Mouse (Mus musculus): ENCODE results near the gene Stk38. TPM values are rescaled to one million over a fixed set of nuclear protein-coding genes. Genes with fewer than 3 reads are reported as not detected.

The Stk38 gene
- polyA plus RNA-seq (2015; fragmentation: Nextera tagmentation; extraction: Ambion mirVana): 84.6 and 90.4 TPM in 2 replicates

DNA sequence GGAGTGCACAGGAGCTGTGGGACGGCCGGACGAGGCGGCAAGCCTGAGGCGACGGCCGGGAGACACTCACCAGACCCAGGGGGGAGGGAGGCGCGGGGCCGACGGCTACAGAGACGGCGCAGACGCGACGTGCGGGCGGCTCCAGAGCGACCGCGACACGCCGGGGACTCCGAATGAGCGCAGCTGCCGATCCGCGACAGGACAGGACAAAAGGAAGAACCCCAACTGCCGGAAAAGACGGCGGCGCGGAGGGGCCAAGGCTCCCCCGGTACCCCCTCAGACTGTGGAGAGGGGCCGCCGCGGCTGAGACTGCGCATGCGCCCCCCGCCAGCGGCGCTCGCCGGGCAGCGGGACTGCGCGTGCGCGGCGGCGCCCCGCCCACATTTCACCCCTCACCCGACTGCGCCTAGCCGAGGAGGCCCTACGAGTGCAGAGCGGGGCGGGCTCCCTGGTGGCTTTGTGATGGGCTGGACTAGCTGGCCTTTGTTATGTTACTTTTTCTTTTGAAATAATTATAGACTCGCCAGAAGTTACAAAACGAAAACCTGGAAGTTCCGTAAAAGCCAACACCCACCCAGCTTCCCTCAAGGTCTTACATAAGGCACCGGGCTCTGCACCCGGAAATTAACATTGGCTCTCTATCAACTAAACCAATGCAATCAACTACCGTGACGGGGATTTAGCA, at the start of gene Stk38:
Gene Stk38, minus strand, starts transcription at position 355 of the 685 bp plus-strand sequence.
- Histone ChIP-seq H3K27ac (ENCODE audit: low read length) (peak within 1 kb of the TSS; percentile 92), H3K9me3 (replicated peaks; ENCODE audit: control insufficient read depth, low read length) (no peaks in the 10 kb centered on the region), H3K4me2 (ENCODE audit: low read depth, low read length) (peak within 1 kb of the TSS; percentile 80), H3K4me1 (ENCODE audit: control insufficient read depth, insufficient read depth, low read length) (peaks cover 7% of the 10 kb centered on the region), H3K27me3 (ENCODE audit: control insufficient read depth, insufficient read depth, low read length) (no peaks in the 10 kb centered on the region), H3K9ac (ENCODE audit: low read length) (peak within 1 kb of the TSS; percentile 88), H3K4me3 (ENCODE audit: low read length) (peak within 1 kb of the TSS; percentile 76), H3K36me3 (ENCODE audit: control insufficient read depth, insufficient read depth) (no peaks in the 10 kb centered on the region)
- WGBS: under 1% methylated on average over 65 of the region's 65 CpGs
- ATAC-seq (replicated peaks; ENCODE audit: extremely low read depth, insufficient read depth, low FRiP score): peak; percentile 94

DNA sequence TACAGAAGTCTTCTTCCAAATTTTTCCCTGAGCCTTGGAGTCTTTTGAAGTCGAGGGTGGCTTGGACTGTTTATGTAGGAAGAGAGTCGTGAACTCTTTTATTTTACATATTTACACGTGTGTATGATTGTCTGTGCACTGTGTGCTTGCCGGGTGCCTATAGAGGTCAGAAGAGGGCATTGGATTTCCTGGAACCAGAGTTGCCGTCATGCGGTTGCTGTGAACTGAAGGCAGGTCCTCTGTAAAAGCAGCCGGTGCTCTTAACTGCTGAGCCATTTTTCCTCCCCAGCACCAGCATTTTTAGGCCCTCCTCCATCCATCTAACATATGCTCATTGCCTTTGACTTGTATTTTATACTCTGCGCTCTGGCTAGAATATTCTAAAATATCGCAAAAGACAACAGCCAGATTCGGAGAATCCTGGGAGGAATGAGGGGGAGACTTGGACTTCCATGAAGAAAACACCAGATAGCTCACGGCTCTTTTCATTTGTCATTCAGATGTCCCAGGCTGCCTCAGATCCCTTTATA, 49.6 kb upstream of the Stk38 start:
- no peak for ATAC-seq (replicated peaks; ENCODE audit: extremely low read depth, insufficient read depth, low FRiP score)
- no peaks in the 10 kb centered on the region for H3K9me3 ChIP-seq (replicated peaks; ENCODE audit: control insufficient read depth, low read length)
- H3K4me1 ChIP-seq (ENCODE audit: control insufficient read depth, insufficient read depth, low read length): peaks cover 37% of the 10 kb centered on the region
- H3K9ac ChIP-seq (ENCODE audit: low read length): no peak overlapping the region
- no peaks in the 10 kb centered on the region for H3K27me3 ChIP-seq (ENCODE audit: control insufficient read depth, insufficient read depth, low read length)
- H3K4me3 ChIP-seq (ENCODE audit: low read length): no peak overlapping the region
- H3K36me3 ChIP-seq (ENCODE audit: control insufficient read depth, insufficient read depth): no peaks in the 10 kb centered on the region
- H3K27ac ChIP-seq (ENCODE audit: low read length): no peak overlapping the region
- H3K4me2 ChIP-seq (ENCODE audit: low read depth, low read length): no peak overlapping the region
- 79% methylated on average over 11 of the region's 11 CpGs for WGBS

DNA sequence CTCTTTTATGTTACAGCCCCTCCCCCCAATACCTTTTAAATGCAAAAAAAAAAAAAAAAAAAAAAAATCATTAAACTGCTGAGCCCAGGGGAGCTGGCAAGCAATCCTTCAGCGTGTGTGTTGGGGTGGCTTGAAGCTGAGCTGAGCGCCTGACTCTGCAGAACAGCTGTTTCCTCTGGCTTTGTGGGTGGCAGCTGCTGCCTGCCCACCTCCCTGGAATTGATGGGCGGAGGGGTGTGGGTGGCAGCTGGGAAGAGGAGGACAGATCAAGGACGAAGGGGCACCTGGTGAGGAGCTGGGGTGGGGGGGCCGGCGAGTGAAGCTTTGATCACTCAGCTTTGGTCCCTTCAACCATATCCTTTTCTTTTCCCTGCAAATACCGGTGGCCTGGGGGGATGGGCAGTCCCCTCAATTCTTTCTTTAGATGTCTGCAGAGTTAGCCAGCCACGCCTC, 48.9 kb upstream of the Stk38 start:
- 0 out of 2 replicates have a peak, but pooled peaks have one; percentile 19 for ATAC-seq (replicated peaks; ENCODE audit: extremely low read depth, insufficient read depth, low FRiP score)
- H3K27ac ChIP-seq (ENCODE audit: low read length): no peak overlapping the region
- H3K4me2 ChIP-seq (ENCODE audit: low read depth, low read length): peak overlapping the region; percentile 30
- H3K36me3 ChIP-seq (ENCODE audit: control insufficient read depth, insufficient read depth): no peaks in the 10 kb centered on the region
- 22% methylated on average over 8 of the region's 8 CpGs for whole genome bisulfite sequencing
- no peak overlapping the region for H3K4me3 ChIP-seq (ENCODE audit: low read length)
- H3K9me3 ChIP-seq (replicated peaks; ENCODE audit: control insufficient read depth, low read length): no peaks in the 10 kb centered on the region
- H3K27me3 ChIP-seq (ENCODE audit: control insufficient read depth, insufficient read depth, low read length): no peaks in the 10 kb centered on the region
- H3K9ac ChIP-seq (ENCODE audit: low read length): peak overlapping the region; percentile 53
- H3K4me1 ChIP-seq (ENCODE audit: control insufficient read depth, insufficient read depth, low read length): peaks cover 31% of the 10 kb centered on the region

DNA sequence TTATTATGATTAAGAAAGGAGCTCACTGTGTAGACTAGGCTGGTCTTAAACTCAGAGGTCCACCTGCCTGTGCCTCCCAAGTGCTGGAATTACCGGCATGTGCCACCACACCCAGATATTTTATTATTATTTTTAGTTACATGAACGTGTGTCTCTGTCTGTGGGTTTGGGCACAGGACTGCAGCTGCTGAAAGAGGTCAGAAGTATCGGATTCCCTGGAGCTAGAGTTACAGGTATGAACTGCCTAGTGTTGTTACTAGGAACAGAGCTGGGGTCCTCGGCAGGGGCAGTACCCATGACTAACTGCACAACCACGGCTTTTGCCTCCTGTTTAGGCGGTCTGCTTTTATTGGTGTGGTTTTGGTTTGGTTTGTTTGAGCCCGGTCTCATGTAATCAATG, 48.4 kb upstream of the Stk38 start:
- peak overlapping the region; percentile 16 for H3K9ac ChIP-seq (ENCODE audit: low read length)
- peaks cover 27% of the 10 kb centered on the region for H3K4me1 ChIP-seq (ENCODE audit: control insufficient read depth, insufficient read depth, low read length)
- no peak overlapping the region for H3K27ac ChIP-seq (ENCODE audit: low read length)
- no peak overlapping the region for H3K4me3 ChIP-seq (ENCODE audit: low read length)
- ATAC-seq (replicated peaks; ENCODE audit: extremely low read depth, insufficient read depth, low FRiP score): 0 out of 2 replicates have a peak, but pooled peaks have one; percentile 17
- no peaks in the 10 kb centered on the region for H3K9me3 ChIP-seq (replicated peaks; ENCODE audit: control insufficient read depth, low read length)
- no peaks in the 10 kb centered on the region for H3K36me3 ChIP-seq (ENCODE audit: control insufficient read depth, insufficient read depth)
- 34% methylated on average over 7 of the region's 7 CpGs for WGBS
- no peaks in the 10 kb centered on the region for H3K27me3 ChIP-seq (ENCODE audit: control insufficient read depth, insufficient read depth, low read length)
- H3K4me2 ChIP-seq (ENCODE audit: low read depth, low read length): peak overlapping the region; percentile 30

DNA sequence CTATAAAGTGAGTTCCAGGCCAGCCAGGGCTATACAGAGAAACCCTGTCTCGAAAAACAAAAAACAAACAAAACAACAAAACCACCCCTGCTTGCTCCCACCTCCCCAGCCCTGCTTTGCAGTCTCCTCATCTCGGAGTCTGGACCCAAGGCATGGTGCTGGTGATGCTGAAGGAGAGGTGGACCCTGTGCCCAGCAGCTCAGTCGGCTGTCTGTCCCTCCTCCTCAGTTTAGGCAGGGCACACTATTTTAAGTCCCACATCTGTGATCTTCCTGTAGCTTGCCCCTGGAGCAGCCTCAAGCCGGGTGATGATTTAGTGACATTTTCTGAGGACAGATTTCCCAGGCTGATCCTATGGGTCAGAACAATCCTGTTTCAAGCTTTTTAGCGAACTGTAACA, 47.8 kb upstream of the Stk38 start:
- H3K27ac ChIP-seq (ENCODE audit: low read length): peak overlapping the region; percentile 24; the same call in 1 of the 2 replicates
- no peaks in the 10 kb centered on the region for H3K27me3 ChIP-seq (ENCODE audit: control insufficient read depth, insufficient read depth, low read length)
- H3K9me3 ChIP-seq (replicated peaks; ENCODE audit: control insufficient read depth, low read length): no peaks in the 10 kb centered on the region
- no peak overlapping the region for H3K9ac ChIP-seq (ENCODE audit: low read length)
- WGBS: 69% methylated on average over 5 of the region's 5 CpGs
- no peak overlapping the region for H3K4me3 ChIP-seq (ENCODE audit: low read length)
- no peaks in the 10 kb centered on the region for H3K36me3 ChIP-seq (ENCODE audit: control insufficient read depth, insufficient read depth)
- H3K4me1 ChIP-seq (ENCODE audit: control insufficient read depth, insufficient read depth, low read length): peaks cover 32% of the 10 kb centered on the region
- no peak for ATAC-seq (replicated peaks; ENCODE audit: extremely low read depth, insufficient read depth, low FRiP score)
- no peak overlapping the region for H3K4me2 ChIP-seq (ENCODE audit: low read depth, low read length)

DNA sequence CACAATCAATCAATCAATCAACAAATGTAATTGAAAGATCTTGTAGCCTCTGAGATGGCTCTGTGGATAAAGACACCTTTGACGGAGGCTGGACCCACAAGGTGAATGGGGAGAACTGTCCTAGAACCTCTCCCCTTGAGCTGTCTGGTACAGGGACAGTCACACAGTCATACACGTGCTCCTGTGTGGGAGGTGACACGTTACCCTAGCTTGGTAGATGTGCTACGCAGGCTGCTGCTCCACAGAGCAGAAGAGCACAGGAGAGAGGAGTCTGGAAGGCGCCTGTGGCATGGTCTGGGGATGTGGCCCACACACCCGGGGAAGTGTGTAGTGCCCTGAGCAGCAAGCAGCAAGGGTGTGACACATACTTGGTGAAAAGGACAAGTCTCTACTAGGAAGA, 46.6 kb upstream of the Stk38 start:
- Histone ChIP-seq H3K4me3 (ENCODE audit: low read length) (no peak overlapping the region), H3K4me1 (ENCODE audit: control insufficient read depth, insufficient read depth, low read length) (peaks cover 41% of the 10 kb centered on the region), H3K36me3 (ENCODE audit: control insufficient read depth, insufficient read depth) (no peaks in the 10 kb centered on the region), H3K27me3 (ENCODE audit: control insufficient read depth, insufficient read depth, low read length) (no peaks in the 10 kb centered on the region), H3K9ac (ENCODE audit: low read length) (no peak overlapping the region), H3K9me3 (replicated peaks; ENCODE audit: control insufficient read depth, low read length) (no peaks in the 10 kb centered on the region), H3K4me2 (ENCODE audit: low read depth, low read length) (no peak overlapping the region), H3K27ac (ENCODE audit: low read length) (no peak overlapping the region)
- 65% methylated on average over 6 of the region's 6 CpGs for WGBS
- no peak for ATAC-seq (replicated peaks; ENCODE audit: extremely low read depth, insufficient read depth, low FRiP score)

DNA sequence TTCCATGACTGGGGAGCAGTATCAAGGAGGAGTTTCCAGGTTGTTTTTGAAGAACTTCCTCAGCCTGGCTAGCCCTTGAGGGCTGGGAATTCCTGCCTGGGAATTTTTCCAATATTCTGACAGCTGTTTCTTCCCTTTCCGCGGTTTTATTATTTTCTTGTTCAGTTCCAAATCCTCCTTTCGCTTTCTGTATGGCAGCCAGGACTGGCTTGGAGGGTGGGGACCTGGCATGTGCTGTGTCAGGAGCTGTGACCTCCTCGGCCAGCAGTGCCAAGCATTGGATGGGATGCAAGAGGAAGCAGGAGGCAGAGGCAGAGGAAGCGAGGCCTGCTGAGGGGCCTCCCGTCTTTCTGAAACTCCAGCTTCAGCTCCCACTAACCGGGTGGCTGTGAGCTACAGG, 46.0 kb upstream of the Stk38 start:
- H3K27me3 ChIP-seq (ENCODE audit: control insufficient read depth, insufficient read depth, low read length): no peaks in the 10 kb centered on the region
- 48% methylated on average over 7 of the region's 7 CpGs for WGBS
- H3K4me2 ChIP-seq (ENCODE audit: low read depth, low read length): no peak overlapping the region
- 0 out of 2 replicates have a peak, but pooled peaks have one; percentile 18 for ATAC-seq (replicated peaks; ENCODE audit: extremely low read depth, insufficient read depth, low FRiP score)
- H3K4me3 ChIP-seq (ENCODE audit: low read length): no peak overlapping the region
- H3K9me3 ChIP-seq (replicated peaks; ENCODE audit: control insufficient read depth, low read length): no peaks in the 10 kb centered on the region
- peak overlapping the region; percentile 71; the same call in 1 of the 2 replicates for H3K27ac ChIP-seq (ENCODE audit: low read length)
- peaks cover 43% of the 10 kb centered on the region for H3K4me1 ChIP-seq (ENCODE audit: control insufficient read depth, insufficient read depth, low read length)
- no peak overlapping the region for H3K9ac ChIP-seq (ENCODE audit: low read length)
- H3K36me3 ChIP-seq (ENCODE audit: control insufficient read depth, insufficient read depth): no peaks in the 10 kb centered on the region

DNA sequence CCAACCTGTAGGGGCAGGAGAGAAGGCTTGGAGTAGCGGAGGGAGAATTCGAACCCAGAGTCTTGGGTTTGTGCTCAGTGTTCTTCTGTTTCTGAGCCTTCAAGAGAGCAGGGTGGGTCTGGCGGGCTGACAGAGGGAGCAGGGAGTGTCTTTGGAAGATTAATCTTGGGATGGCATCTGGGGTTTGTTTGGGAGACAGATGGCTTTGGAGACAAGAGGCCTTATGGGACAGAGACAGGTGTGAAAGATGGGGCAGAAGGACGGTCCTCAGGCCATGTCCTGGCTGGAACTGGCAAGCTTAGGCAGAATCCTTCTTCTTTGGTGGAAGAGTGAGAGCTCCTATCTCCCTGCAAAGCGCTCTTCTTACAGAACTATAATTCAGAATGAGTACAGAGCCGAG, 45.3 kb upstream of the Stk38 start:
- Histone ChIP-seq H3K4me2 (ENCODE audit: low read depth, low read length) (no peak overlapping the region), H3K27me3 (ENCODE audit: control insufficient read depth, insufficient read depth, low read length) (no peaks in the 10 kb centered on the region), H3K9me3 (replicated peaks; ENCODE audit: control insufficient read depth, low read length) (no peaks in the 10 kb centered on the region), H3K4me1 (ENCODE audit: control insufficient read depth, insufficient read depth, low read length) (peaks cover 37% of the 10 kb centered on the region), H3K27ac (ENCODE audit: low read length) (peak overlapping the region; percentile 71; the same call in 1 of the 2 replicates), H3K9ac (ENCODE audit: low read length) (no peak overlapping the region), H3K4me3 (ENCODE audit: low read length) (no peak overlapping the region), H3K36me3 (ENCODE audit: control insufficient read depth, insufficient read depth) (peaks cover under 1% of the 10 kb centered on the region)
- WGBS: 82% methylated on average over 6 of the region's 6 CpGs
- no peak for ATAC-seq (replicated peaks; ENCODE audit: extremely low read depth, insufficient read depth, low FRiP score)

DNA sequence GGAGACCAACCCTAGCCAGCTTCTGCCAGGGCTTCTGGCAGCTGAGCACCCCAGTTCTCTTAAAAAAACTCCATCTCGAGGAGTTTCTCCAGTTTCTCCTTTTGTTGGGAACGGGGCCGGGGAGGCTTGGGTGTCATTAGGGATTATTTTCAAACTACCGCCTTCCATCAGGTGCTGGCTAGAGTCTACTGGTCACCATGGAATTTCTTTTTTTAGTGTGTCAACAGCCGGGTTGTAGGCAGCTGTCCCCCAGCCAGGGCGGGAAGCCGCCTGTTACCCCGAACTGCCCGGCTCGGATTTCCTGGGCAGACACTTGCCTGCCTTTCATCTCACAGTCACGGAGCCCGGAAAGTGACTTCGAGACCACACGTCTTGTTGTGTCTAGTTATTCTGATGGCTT, 43.0 kb upstream of the Stk38 start:
- Histone ChIP-seq H3K36me3 (ENCODE audit: control insufficient read depth, insufficient read depth) (peaks cover 15% of the 10 kb centered on the region), H3K4me2 (ENCODE audit: low read depth, low read length) (peak overlapping the region; percentile 48), H3K27ac (ENCODE audit: low read length) (0 out of 2 replicates have a peak overlapping the region, but pooled peaks have one; percentile 15), H3K9ac (ENCODE audit: low read length) (peak overlapping the region; percentile 55; the same call in 1 of the 2 replicates), H3K9me3 (replicated peaks; ENCODE audit: control insufficient read depth, low read length) (no peaks in the 10 kb centered on the region), H3K27me3 (ENCODE audit: control insufficient read depth, insufficient read depth, low read length) (no peaks in the 10 kb centered on the region), H3K4me3 (ENCODE audit: low read length) (peak overlapping the region; percentile 15; the same call in 1 of the 2 replicates), H3K4me1 (ENCODE audit: control insufficient read depth, insufficient read depth, low read length) (peaks cover 24% of the 10 kb centered on the region)
- no peak for ATAC-seq (replicated peaks; ENCODE audit: extremely low read depth, insufficient read depth, low FRiP score)
- 24% methylated on average over 14 of the region's 14 CpGs for WGBS
